Mouse (Mus musculus) ES-E14 (cell line): ENCODE measurements around the gene Trmt61a. TPM values are rescaled to one million over a fixed set of nuclear protein-coding genes. Genes with fewer than 3 reads are reported as not detected.
"Not testable (repeated sequence)": the region's sequence is repeated elsewhere in the genome, so short reads cannot be mapped to it uniquely, and the experiment has no call there.

Experiments used
- DNase-seq: peaks from one replicate; pipeline ENCODE4 v3.0.0-alpha.2; 2013; ENCODE audit warnings: low read depth, low spot score
- H3K27ac ChIP-seq: 2 replicates; pipeline ENCODE4 v1.5.1; 2012; ENCODE audit warnings: low read depth, mild to moderate bottlenecking, low read length, moderate library complexity, mixed read lengths; ENCODE audit not compliant: poor library complexity, insufficient read depth, severe bottlenecking
- H3K36me3 ChIP-seq: 2 replicates; pipeline ENCODE4 v1.6.1; 2012; ENCODE audit warnings: mild to moderate bottlenecking, low read length, moderate library complexity, mixed read lengths; ENCODE audit not compliant: control insufficient read depth, poor library complexity, insufficient read depth, severe bottlenecking
- H3K4me1 ChIP-seq, 2 experiments: fragments of 150-350 bp in 1 of 2; sonication (generic) in 1 of 2; 2 replicates each; pipeline ENCODE4 v1.6.1; 2012; ENCODE audit warnings: low read length in 2 of 2, mild to moderate bottlenecking in 1 of 2, mixed read lengths in 1 of 2; ENCODE audit not compliant: control insufficient read depth in 2 of 2, insufficient read depth in 2 of 2, poor library complexity in 1 of 2
- H3K4me3 ChIP-seq, 2 experiments: fragments of 150-350 bp in 1 of 2; sonication (generic) in 1 of 2; 2 replicates each; pipeline ENCODE4 v1.5.1; 2012; ENCODE audit warnings: low read length in 2 of 2, low read depth in 1 of 2, mild to moderate bottlenecking in 1 of 2, mixed read lengths in 1 of 2; ENCODE audit not compliant: insufficient read depth in 1 of 2, poor library complexity in 1 of 2, severe bottlenecking in 1 of 2
- H3K9ac ChIP-seq: 2 replicates; pipeline ENCODE4 v1.6.1; 2012; ENCODE audit warnings: low read depth, mild to moderate bottlenecking, low read length, mixed read lengths; ENCODE audit not compliant: poor library complexity, insufficient read depth, severe bottlenecking
- H3K9me3 ChIP-seq: fragments of 150-350 bp; sonication (generic); 2 replicates; pipeline ENCODE4 v1.6.1; 2012; ENCODE audit warnings: low read depth, mild to moderate bottlenecking, low read length; ENCODE audit not compliant: control insufficient read depth, insufficient read depth
- CHD2 ChIP-seq: IDR thresholded peaks from 2 replicates; pipeline ENCODE4 v1.6.1; 2014; ENCODE audit warnings: mild to moderate bottlenecking, low read depth, low read length, inconsistent platforms
- HCFC1 ChIP-seq: IDR thresholded peaks from 2 replicates; pipeline ENCODE4 v1.6.1; 2012; ENCODE audit warnings: low read length, inconsistent platforms, borderline replicate concordance; ENCODE audit not compliant: insufficient read depth
- MAFK ChIP-seq: IDR thresholded peaks from 2 replicates; pipeline ENCODE4 v1.6.1; 2014; ENCODE audit warnings: mild to moderate bottlenecking, low read depth, low read length, inconsistent platforms; ENCODE audit not compliant: insufficient read depth
- ZC3H11A ChIP-seq: IDR thresholded peaks from 2 replicates; pipeline ENCODE4 v1.6.1; 2012; ENCODE audit warnings: low read depth, mild to moderate bottlenecking, inconsistent platforms, low read length, borderline replicate concordance
- ZNF384 ChIP-seq: IDR thresholded peaks from 2 replicates; pipeline ENCODE4 v1.6.1; 2012; ENCODE audit warnings: low read depth, low read length, inconsistent platforms
- in situ Hi-C, 2 experiments: fragments of 600-800 bp; cut with MboI; formaldehyde crosslinking; loops; one replicate each; pipeline ENCODE4 v1.15.1; 2025; ENCODE audit warnings: low sequenced_read_pairs in 2 of 2, inconsistent platforms in 1 of 2; ENCODE audit not compliant: unreplicated experiment in 2 of 2
- total RNA-seq: library from RNA; depleted of rRNA; stranded (reverse); fragments of 300-350 nt; gene quantifications from 2 replicates; pipeline ENCODE4 v1.2.3, GENCODE M21; 2012

The Trmt61a gene
- total RNA-seq, 1 experiment = 32.6 TPM

GRCm38 (mm10) chr12:111655695-111656094, 22.2 kb upstream of the Trmt61a start:
- no peak overlapping the region for H3K27ac ChIP-seq
- peaks cover 22% of the 10 kb centered on the region for H3K36me3 ChIP-seq
- TF ChIP-seq ZC3H11A (no peak), ZNF384 (no peak), CHD2 (no peak), HCFC1 (no peak), MAFK (no peak)
- no peak for DNase-seq
- no peak overlapping the region for H3K9ac ChIP-seq
- H3K4me3 ChIP-seq = no peak overlapping the region
- in situ Hi-C loops = no loop called here
- peaks cover 2% of the 10 kb centered on the region in 2 experiments; a peak in 3 of 4 replicates for H3K4me1 ChIP-seq
- no peaks in the 10 kb centered on the region for H3K9me3 ChIP-seq

GRCm38 (mm10) chr12:111659331-111659730, 18.6 kb upstream of the Trmt61a start:
- Histone ChIP-seq H3K9me3 (no peaks in the 10 kb centered on the region), H3K36me3 (peaks cover 15% of the 10 kb centered on the region), H3K9ac (no peak overlapping the region), H3K4me1 (peaks cover 6 to 12% of the 10 kb centered on the region in 2 experiments), H3K4me3 (no peak overlapping the region), H3K27ac (no peak overlapping the region)
- TF ChIP-seq ZC3H11A = no peak
- no peak for TF ChIP-seq ZNF384
- TF ChIP-seq HCFC1 = no peak
- TF ChIP-seq MAFK = no peak
- no peak for TF ChIP-seq CHD2
- in situ Hi-C loops = no loop called here
- no peak for DNase-seq

GRCm38 (mm10) chr12:111660628-111661027, 17.3 kb upstream of the Trmt61a start:
- no peak for DNase-seq
- Histone ChIP-seq H3K4me1 (peaks cover 8 to 14% of the 10 kb centered on the region in 2 experiments), H3K9ac (no peak overlapping the region), H3K27ac (no peak overlapping the region), H3K9me3 (no peaks in the 10 kb centered on the region), H3K36me3 (peaks cover 6% of the 10 kb centered on the region; the same call in 1 of the 2 replicates), H3K4me3 (no peak overlapping the region)
- TF ChIP-seq ZC3H11A = no peak
- TF ChIP-seq MAFK = no peak
- no peak for TF ChIP-seq ZNF384
- no peak for TF ChIP-seq HCFC1
- no peak for TF ChIP-seq CHD2
- in situ Hi-C loops = no loop called here

GRCm38 (mm10) chr12:111661554-111661953, 16.4 kb upstream of the Trmt61a start:
- H3K36me3 ChIP-seq, DNase-seq, in situ Hi-C loops: not testable (repeated sequence)

GRCm38 (mm10) chr12:111663228-111664143, 14.4 kb upstream of the Trmt61a start:
- Histone ChIP-seq H3K4me3 (peak overlapping the region; percentile 15 to 26; a peak in 3 of 4 replicates), H3K27ac (peak overlapping the region; percentile 64), H3K9me3 (no peaks in the 10 kb centered on the region), H3K36me3 (no peaks in the 10 kb centered on the region), H3K4me1 (peaks cover 8 to 15% of the 10 kb centered on the region in 2 experiments), H3K9ac (peak overlapping the region; percentile 45; the same call in 1 of the 2 replicates)
- TF ChIP-seq ZNF384 (0 out of 2 replicates have a peak, but pooled peaks have one; percentile 52), ZC3H11A (no peak)
- in situ Hi-C loops = no loop called here
- DNase-seq = no peak

More at GRCm38 (mm10) chr12:111661554-111661953, 16.4 kb upstream of the Trmt61a start:
- not testable (repeated sequence) for H3K9ac ChIP-seq, H3K9me3 ChIP-seq, H3K27ac ChIP-seq, H3K4me3 ChIP-seq
- H3K4me1 ChIP-seq = peaks cover 8 to 14% of the 10 kb centered on the region in 2 experiments
